Mouse (Mus musculus) embryonic facial prominence, embryonic 15.5 days (tissue): ENCODE measurements at regions not wholly inside any gene's neighbourhood (a gene's known extent, or its start where the extent isn't known, plus 50 kb on each side); places are given as distances from the start of the nearest gene placed in this dataset.

Experiments used
- ATAC-seq: fragments of 200-750 bp; cut with Nextera tagmentation; 2 replicates; pipeline ENCODE4 v1.8.0; 2017; ENCODE audit warnings: low read depth, moderate TSS enrichment; ENCODE audit not compliant: insufficient number of reproducible peaks, low FRiP score, low TSS enrichment
- H3K27ac ChIP-seq: fragments of 300-500 bp; sonication (generic); replicated peaks from 2 replicates; pipeline ENCODE4 v1.5.1; 2015; ENCODE audit warnings: mild to moderate bottlenecking, inconsistent platforms
- H3K27me3 ChIP-seq: fragments of 300-500 bp; sonication (generic); 2 replicates; pipeline ENCODE4 v1.6.1; 2015; ENCODE audit warnings: inconsistent platforms
- H3K36me3 ChIP-seq: fragments of 300-500 bp; sonication (generic); 2 replicates; pipeline ENCODE4 v1.6.1; 2015; ENCODE audit warnings: mild to moderate bottlenecking, inconsistent platforms
- H3K4me1 ChIP-seq: fragments of 300-500 bp; sonication (generic); 2 replicates; pipeline ENCODE4 v1.6.1; 2015; ENCODE audit warnings: inconsistent platforms
- H3K4me2 ChIP-seq: fragments of 300-500 bp; sonication (generic); replicated peaks from 2 replicates; pipeline ENCODE4 v1.6.1; 2015; ENCODE audit warnings: mild to moderate bottlenecking, inconsistent platforms
- H3K4me3 ChIP-seq: fragments of 300-500 bp; sonication (generic); replicated peaks from 2 replicates; pipeline ENCODE4 v1.5.1; 2015; ENCODE audit warnings: mild to moderate bottlenecking, inconsistent platforms
- H3K9ac ChIP-seq: fragments of 300-500 bp; sonication (generic); 2 replicates; pipeline ENCODE4 v1.6.1; 2015; ENCODE audit warnings: inconsistent platforms
- H3K9me3 ChIP-seq: fragments of 300-500 bp; sonication (generic); replicated peaks from 2 replicates; pipeline ENCODE4 v1.6.1; 2016; ENCODE audit warnings: inconsistent platforms
- WGBS: fragments of 180-500 bp; shearing (Covaris S2); methylation state at CpG from one replicate; pipeline ENCODE4 v1.1.7; 2015; 5-methylcytosine and 5-hydroxymethylcytosine counted together

- ATAC-seq: no peak
- Histone ChIP-seq H3K27ac (no peak overlapping the region), H3K36me3 (no peaks in the 10 kb centered on the region), H3K27me3 (no peaks in the 10 kb centered on the region), H3K9me3 (no peaks in the 10 kb centered on the region), H3K4me3 (no peak overlapping the region), H3K9ac (no peak overlapping the region), H3K4me2 (no peak overlapping the region), H3K4me1 (0 out of 2 replicates have a peak, but pooled peaks cover 3% of the 10 kb centered on the region)
- WGBS: 28% methylated on average over 10 of the region's 10 CpGs
These were observed 300.0 kb downstream of the 3100002H09Rik start for GRCm38 (mm10) chr4:124310594-124310993.

- no peak overlapping the region for H3K9ac ChIP-seq
- no peaks in the 10 kb centered on the region for H3K27me3 ChIP-seq
- WGBS: 70% methylated on average over 10 of the region's 10 CpGs
- H3K4me2 ChIP-seq: no peak overlapping the region
- H3K9me3 ChIP-seq: no peaks in the 10 kb centered on the region
- H3K36me3 ChIP-seq: no peaks in the 10 kb centered on the region
- H3K4me3 ChIP-seq: no peak overlapping the region
- no peak overlapping the region for H3K27ac ChIP-seq
- 0 out of 2 replicates have a peak, but pooled peaks cover 3% of the 10 kb centered on the region for H3K4me1 ChIP-seq
- ATAC-seq: no peak
These were observed 304.6 kb downstream of the 3100002H09Rik start for GRCm38 (mm10) chr4:124305871-124306555.

- 39% methylated on average over 7 of the region's 7 CpGs for WGBS
- Histone ChIP-seq H3K4me2 (no peak overlapping the region), H3K9ac (no peak overlapping the region), H3K9me3 (no peaks in the 10 kb centered on the region), H3K36me3 (no peaks in the 10 kb centered on the region), H3K27ac (no peak overlapping the region), H3K4me3 (no peak overlapping the region), H3K4me1 (no peaks in the 10 kb centered on the region), H3K27me3 (no peaks in the 10 kb centered on the region)
- ATAC-seq: no peak
These were observed 307.7 kb downstream of the 3100002H09Rik start for GRCm38 (mm10) chr4:124302950-124303349.

- Histone ChIP-seq H3K4me3 (no peak overlapping the region), H3K36me3 (no peaks in the 10 kb centered on the region), H3K4me1 (no peaks in the 10 kb centered on the region), H3K9ac (no peak overlapping the region), H3K27me3 (no peaks in the 10 kb centered on the region), H3K4me2 (no peak overlapping the region), H3K9me3 (no peaks in the 10 kb centered on the region), H3K27ac (no peak overlapping the region)
- ATAC-seq: no peak
- 33% methylated on average over 10 of the region's 10 CpGs for WGBS
These were observed 311.8 kb downstream of the 3100002H09Rik start for GRCm38 (mm10) chr4:124298667-124299437.

- Histone ChIP-seq H3K9ac (no peak overlapping the region), H3K27me3 (no peaks in the 10 kb centered on the region), H3K4me3 (no peak overlapping the region), H3K4me2 (no peak overlapping the region), H3K36me3 (no peaks in the 10 kb centered on the region), H3K4me1 (0 out of 2 replicates have a peak, but pooled peaks cover 3% of the 10 kb centered on the region), H3K27ac (no peak overlapping the region), H3K9me3 (no peaks in the 10 kb centered on the region)
- no peak for ATAC-seq
- 40% methylated on average over 17 of the region's 17 CpGs for WGBS
These were observed 318.3 kb downstream of the 3100002H09Rik start for GRCm38 (mm10) chr4:124292254-124292653.

GRCm38 (mm10) chr4:124291767-124292166 is 318.8 kb downstream of the 3100002H09Rik start:
- 43% methylated on average over 8 of the region's 8 CpGs for WGBS
- Histone ChIP-seq H3K9me3 (no peaks in the 10 kb centered on the region), H3K4me2 (no peak overlapping the region), H3K27me3 (no peaks in the 10 kb centered on the region), H3K27ac (no peak overlapping the region), H3K4me3 (no peak overlapping the region), H3K9ac (no peak overlapping the region), H3K4me1 (0 out of 2 replicates have a peak, but pooled peaks cover 3% of the 10 kb centered on the region), H3K36me3 (no peaks in the 10 kb centered on the region)
- no peak for ATAC-seq

- WGBS: 42% methylated on average over 6 of the region's 6 CpGs
These were observed 323.1 kb downstream of the 3100002H09Rik start for GRCm38 (mm10) chr4:124287471-124287870.

GRCm38 (mm10) chr4:124278681-124279080 is 331.9 kb downstream of the 3100002H09Rik start:
- no peak for ATAC-seq
- Histone ChIP-seq H3K9ac (no peak overlapping the region), H3K4me2 (no peak overlapping the region), H3K27ac (no peak overlapping the region), H3K27me3 (peaks cover 6% of the 10 kb centered on the region; the same call in 1 of the 2 replicates), H3K4me3 (no peak overlapping the region), H3K36me3 (no peaks in the 10 kb centered on the region), H3K4me1 (peaks cover 23% of the 10 kb centered on the region), H3K9me3 (no peaks in the 10 kb centered on the region)
- 15% methylated on average over 10 of the region's 10 CpGs for WGBS

More at GRCm38 (mm10) chr4:124287471-124287870, 323.1 kb downstream of the 3100002H09Rik start:
- H3K4me3 ChIP-seq: no peak overlapping the region
- H3K9ac ChIP-seq: no peak overlapping the region
- no peak overlapping the region for H3K4me2 ChIP-seq
- H3K9me3 ChIP-seq: no peaks in the 10 kb centered on the region
- ATAC-seq: no peak
- no peak overlapping the region for H3K27ac ChIP-seq
- 0 out of 2 replicates have a peak, but pooled peaks cover 3% of the 10 kb centered on the region for H3K27me3 ChIP-seq
- H3K4me1 ChIP-seq: 0 out of 2 replicates have a peak, but pooled peaks cover 3% of the 10 kb centered on the region
- no peaks in the 10 kb centered on the region for H3K36me3 ChIP-seq

GRCm38 (mm10) chr4:124277456-124278181 is 333.0 kb downstream of the 3100002H09Rik start:
- no peak for ATAC-seq
- H3K9ac ChIP-seq: peak overlapping the region; percentile 40
- no peaks in the 10 kb centered on the region for H3K9me3 ChIP-seq
- peaks cover 6% of the 10 kb centered on the region; the same call in 1 of the 2 replicates for H3K27me3 ChIP-seq
- H3K4me2 ChIP-seq: peak overlapping the region; percentile 85
- WGBS: under 1% methylated on average over 43 of the region's 43 CpGs
- H3K36me3 ChIP-seq: no peaks in the 10 kb centered on the region
- peaks cover 23% of the 10 kb centered on the region for H3K4me1 ChIP-seq
- H3K27ac ChIP-seq: 0 out of 2 replicates have a peak overlapping the region, but pooled peaks have one; percentile 58
- H3K4me3 ChIP-seq: peak overlapping the region; percentile 40

GRCm38 (mm10) chr4:124276741-124277455 is 333.7 kb downstream of the 3100002H09Rik start:
- ATAC-seq: peak; percentile 45; the same call in 1 of the 2 replicates
- WGBS: 2% methylated on average over 21 of the region's 21 CpGs
- peak overlapping the region; percentile 85 for H3K4me2 ChIP-seq
- peaks cover 6% of the 10 kb centered on the region; the same call in 1 of the 2 replicates for H3K27me3 ChIP-seq
- H3K9me3 ChIP-seq: no peaks in the 10 kb centered on the region
- H3K4me3 ChIP-seq: peak overlapping the region; percentile 40
- peak overlapping the region; percentile 58; the same call in 1 of the 2 replicates for H3K27ac ChIP-seq
- no peaks in the 10 kb centered on the region for H3K36me3 ChIP-seq
- H3K9ac ChIP-seq: no peak overlapping the region
- peaks cover 23% of the 10 kb centered on the region for H3K4me1 ChIP-seq
